Mouse (Mus musculus) ovary, postnatal 14 days (tissue): ENCODE data around the gene Clic4.

Experiments used
- DNase-seq: peaks from one replicate; pipeline ENCODE4 v3.0.0; 2022; ENCODE audit warnings: low spot score

Gene Clic4

GRCm38 (mm10) chr4:135272640-135273306, at the start of gene Clic4:
Clic4 (minus strand) TSS chr4:135272814.
- peak; percentile 99 for DNase-seq

GRCm38 (mm10) chr4:135317966-135318365, 45.4 kb upstream of the Clic4 start:
- DNase-seq: peak; percentile 75

- no peak for DNase-seq
These were observed 44.9 kb upstream of the Clic4 start for GRCm38 (mm10) chr4:135317539-135317938.

- no peak for DNase-seq
These were observed 42.7 kb upstream of the Clic4 start for GRCm38 (mm10) chr4:135315287-135315686.

GRCm38 (mm10) chr4:135314419-135314832, 41.8 kb upstream of the Clic4 start:
- DNase-seq: no peak

GRCm38 (mm10) chr4:135313761-135314241, 41.2 kb upstream of the Clic4 start:
- no peak for DNase-seq

- no peak for DNase-seq
These were observed 40.6 kb upstream of the Clic4 start for GRCm38 (mm10) chr4:135313111-135313691.

- no peak for DNase-seq
These were observed 40.1 kb upstream of the Clic4 start for GRCm38 (mm10) chr4:135312706-135313105.

GRCm38 (mm10) chr4:135310371-135310770, 37.8 kb upstream of the Clic4 start:
- DNase-seq: no peak

- DNase-seq: no peak
These were observed 37.1 kb upstream of the Clic4 start for GRCm38 (mm10) chr4:135309726-135310125.

GRCm38 (mm10) chr4:135309112-135309659, 36.6 kb upstream of the Clic4 start:
- no peak for DNase-seq

GRCm38 (mm10) chr4:135306971-135307632, 34.5 kb upstream of the Clic4 start:
- no peak for DNase-seq

GRCm38 (mm10) chr4:135306533-135306932, 33.9 kb upstream of the Clic4 start:
- DNase-seq: no peak

- DNase-seq: no peak
These were observed 29.6 kb upstream of the Clic4 start for GRCm38 (mm10) chr4:135302261-135302660.

- no peak for DNase-seq
These were observed 28.6 kb upstream of the Clic4 start for GRCm38 (mm10) chr4:135301166-135301565.

- DNase-seq: no peak
These were observed 27.8 kb upstream of the Clic4 start for GRCm38 (mm10) chr4:135300248-135301041.

GRCm38 (mm10) chr4:135298680-135299079, 26.1 kb upstream of the Clic4 start:
- no peak for DNase-seq

GRCm38 (mm10) chr4:135297931-135298546, 25.4 kb upstream of the Clic4 start:
- no peak for DNase-seq

GRCm38 (mm10) chr4:135297146-135297545, 24.5 kb upstream of the Clic4 start:
- no peak for DNase-seq

GRCm38 (mm10) chr4:135296565-135296964, 24.0 kb upstream of the Clic4 start:
- DNase-seq: no peak

GRCm38 (mm10) chr4:135293813-135294212, 21.2 kb upstream of the Clic4 start:
- DNase-seq: no peak
